Mouse (Mus musculus) midbrain, postnatal 0 days (tissue): ENCODE measurements around the gene Afdn. TPM values are rescaled to one million over a fixed set of nuclear protein-coding genes. Genes with fewer than 3 reads are reported as not detected.
"Not testable (repeated sequence)": the region's sequence is repeated elsewhere in the genome, so short reads cannot be mapped to it uniquely, and the experiment has no call there.

Experiments used
- ATAC-seq: fragments of 200-750 bp; cut with Nextera tagmentation; 2 replicates; pipeline ENCODE4 v1.8.0; 2017; ENCODE audit warnings: moderate number of reproducible peaks, mild to moderate bottlenecking, moderate TSS enrichment, moderate library complexity; ENCODE audit not compliant: low FRiP score
- DNase-seq: peaks from one replicate; pipeline ENCODE4 v3.0.0-alpha.2; 2015; ENCODE audit warnings: low spot score
- H3K27ac ChIP-seq: fragments of 300-500 bp; sonication (generic); 2 replicates; pipeline ENCODE4 v1.5.1; 2014; ENCODE audit warnings: low read depth, mild to moderate bottlenecking, low read length, mixed read lengths
- H3K27me3 ChIP-seq: fragments of 300-500 bp; sonication (generic); 2 replicates; pipeline ENCODE4 v1.6.1; 2014; ENCODE audit warnings: low read length, control low read depth, mixed read lengths; ENCODE audit not compliant: insufficient read depth
- H3K36me3 ChIP-seq: fragments of 300-500 bp; sonication (generic); 2 replicates; pipeline ENCODE4 v1.6.1; 2014; ENCODE audit warnings: low read length, control low read depth, mixed read lengths; ENCODE audit not compliant: insufficient read depth
- H3K4me1 ChIP-seq: fragments of 300-500 bp; sonication (generic); 2 replicates; pipeline ENCODE4 v1.6.1; 2014; ENCODE audit warnings: mild to moderate bottlenecking, control low read depth, antibody characterized with exemption, low read length, mixed read lengths; ENCODE audit not compliant: insufficient read depth
- H3K4me2 ChIP-seq: fragments of 300-500 bp; sonication (generic); 2 replicates; pipeline ENCODE4 v1.6.1; 2014; ENCODE audit warnings: low read depth, mild to moderate bottlenecking, low read length, mixed read lengths; ENCODE audit not compliant: poor library complexity, severe bottlenecking
- H3K4me3 ChIP-seq: fragments of 300-500 bp; sonication (generic); 2 replicates; pipeline ENCODE4 v1.5.1; 2014; ENCODE audit warnings: low read depth, mild to moderate bottlenecking, low read length, moderate library complexity
- H3K9ac ChIP-seq: fragments of 300-500 bp; sonication (generic); replicated peaks from 2 replicates; pipeline ENCODE4 v1.6.1; 2014; ENCODE audit warnings: mild to moderate bottlenecking, low read length, moderate library complexity, mixed read lengths; ENCODE audit not compliant: poor library complexity, severe bottlenecking
- H3K9me3 ChIP-seq: fragments of 300-500 bp; sonication (generic); 2 replicates; pipeline ENCODE4 v1.6.1; 2016; ENCODE audit warnings: low read length, control low read depth
- CTCF ChIP-seq: IDR thresholded peaks from 2 replicates; pipeline ENCODE4 v1.5.1; 2016; ENCODE audit warnings: antibody characterized with exemption, mild to moderate bottlenecking
- WGBS: fragments of 180-500 bp; shearing (Covaris S2); extraction: QIAGEN DNeasy Blood & Tissue Kit; methylation state at CpG from one replicate; pipeline ENCODE4 v1.1.7; 2014; 5-methylcytosine and 5-hydroxymethylcytosine counted together
- polyA plus RNA-seq: library from polyadenylated mRNA; unstranded; fragments of >200 nt; fragmentation: Nextera tagmentation; extraction: Ambion mirVana; gene quantifications from 2 replicates; pipeline ENCODE4 v1.2.1, GENCODE M21; 2015
- total RNA-seq: library from RNA; depleted of rRNA; stranded (reverse); fragments of >200 nt; gene quantifications from 2 replicates; pipeline ENCODE4 v1.2.3, GENCODE M21; 2014; rRNA removed

Afdn gene
- total and polyA plus RNA-seq, 2 experiments from 2014 or later: 100 to 138 TPM

GRCm38 (mm10) chr17:13940487-13940886, 180.1 kb downstream of the Afdn start:
- no peak overlapping the region for H3K9ac ChIP-seq
- no peak overlapping the region for H3K4me3 ChIP-seq
- no peak overlapping the region for H3K27ac ChIP-seq
- H3K9me3 ChIP-seq: no peaks in the 10 kb centered on the region
- H3K36me3 ChIP-seq: no peaks in the 10 kb centered on the region
- ATAC-seq (no peak), DNase-seq (no peak)
- H3K27me3 ChIP-seq: no peaks in the 10 kb centered on the region
- H3K4me2 ChIP-seq: no peak overlapping the region
- no peak for TF ChIP-seq CTCF
- 58% methylated on average over 1 of the region's 1 CpGs for WGBS
- no peaks in the 10 kb centered on the region for H3K4me1 ChIP-seq

GRCm38 (mm10) chr17:13948073-13948472, 187.7 kb downstream of the Afdn start, which contains the start of gene Gm7168:
TSS of gene Gm7168 (plus strand) at chr17:13948373.
- not testable (repeated sequence) for H3K9me3 ChIP-seq, H3K4me3 ChIP-seq, H3K36me3 ChIP-seq, H3K27me3 ChIP-seq, ATAC-seq, H3K27ac ChIP-seq, H3K4me1 ChIP-seq, H3K9ac ChIP-seq, H3K4me2 ChIP-seq, DNase-seq
- 88% methylated on average over 1 of the region's 2 CpGs for WGBS

- 93% methylated on average over 1 of the region's 1 CpGs for WGBS
- not testable (repeated sequence) for H3K4me3 ChIP-seq
Measured at GRCm38 (mm10) chr17:13951570-13951969, 191.2 kb downstream of the Afdn start.

More at GRCm38 (mm10) chr17:13951570-13951969, 191.2 kb downstream of the Afdn start:
- not testable (repeated sequence) for H3K9me3 ChIP-seq, H3K27ac ChIP-seq, H3K9ac ChIP-seq, H3K27me3 ChIP-seq, H3K4me1 ChIP-seq, H3K36me3 ChIP-seq, DNase-seq, ATAC-seq, H3K4me2 ChIP-seq

Other genes with a start within 250 kb of the Afdn start
- gene Tcte2, start 1.3 kb downstream of the Afdn start, total RNA-seq: 22.2 and 26.6 TPM in 2 replicates
- 8.6 and 10.0 TPM in 2 replicates for gene Tcte2, start 1.3 kb downstream of the Afdn start, polyA plus RNA-seq
- 0.60 TPM in 1 of 2 replicates, not detected in the other for gene Gm7168, start 187.8 kb downstream of the Afdn start, total RNA-seq
- not detected in 2 replicates for gene Gm7168, start 187.8 kb downstream of the Afdn start, polyA plus RNA-seq
- not detected in 2 replicates for gene Gm7356, start 243.2 kb downstream of the Afdn start, total RNA-seq
- not detected in 2 replicates for gene Gm7356, start 243.2 kb downstream of the Afdn start, polyA plus RNA-seq